Mouse (Mus musculus): ENCODE measurements at regions not wholly inside any gene's neighbourhood (a gene's known extent, or its start where the extent isn't known, plus 50 kb on each side); places are given as distances from the start of the nearest gene placed in this dataset.

DNA sequence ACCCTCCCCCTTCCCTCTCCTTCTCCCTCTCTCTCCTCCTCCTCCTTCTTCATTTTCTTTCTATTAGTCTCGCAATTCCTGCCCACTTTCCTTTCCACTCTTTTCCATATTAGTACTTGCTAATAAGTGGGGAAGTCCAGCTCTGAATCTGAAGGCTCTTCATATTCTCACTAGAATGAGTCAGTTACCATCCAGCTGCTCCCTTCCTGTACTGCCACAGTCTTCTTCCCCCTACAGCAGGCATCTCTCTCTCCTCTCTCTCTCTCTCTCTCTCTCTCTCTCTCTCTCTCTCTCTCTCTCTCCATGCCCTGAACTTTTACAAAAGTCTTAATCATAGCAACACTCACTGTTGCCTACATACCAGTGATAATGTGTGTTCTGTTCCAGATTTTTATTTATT is 226.6 kb upstream of the Pter start:
- H3K4me1 ChIP-seq (ENCODE audit: control insufficient read depth, insufficient read depth, low read length) = no peaks in the 10 kb centered on the region
- H3K9me3 ChIP-seq (ENCODE audit: control insufficient read depth, low read length) = no peaks in the 10 kb centered on the region
- no peak for ATAC-seq (ENCODE audit: low FRiP score)
- H3K36me3 ChIP-seq (ENCODE audit: control insufficient read depth, insufficient read depth, low read length) = no peaks in the 10 kb centered on the region
- no peak overlapping the region for H3K27ac ChIP-seq (ENCODE audit: low read depth, low read length)
- H3K9ac ChIP-seq (ENCODE audit: low read length) = no peak overlapping the region
- no peak overlapping the region for H3K4me3 ChIP-seq (ENCODE audit: low read depth, low read length)
- DNase-seq (ENCODE audit: low spot score, missing footprints) = peak; percentile 41
- no peaks in the 10 kb centered on the region for H3K27me3 ChIP-seq (ENCODE audit: control insufficient read depth, insufficient read depth, low read length)
- no peak overlapping the region for H3K4me2 ChIP-seq
- 90% methylated on average over 1 of the region's 1 CpGs for WGBS

DNA sequence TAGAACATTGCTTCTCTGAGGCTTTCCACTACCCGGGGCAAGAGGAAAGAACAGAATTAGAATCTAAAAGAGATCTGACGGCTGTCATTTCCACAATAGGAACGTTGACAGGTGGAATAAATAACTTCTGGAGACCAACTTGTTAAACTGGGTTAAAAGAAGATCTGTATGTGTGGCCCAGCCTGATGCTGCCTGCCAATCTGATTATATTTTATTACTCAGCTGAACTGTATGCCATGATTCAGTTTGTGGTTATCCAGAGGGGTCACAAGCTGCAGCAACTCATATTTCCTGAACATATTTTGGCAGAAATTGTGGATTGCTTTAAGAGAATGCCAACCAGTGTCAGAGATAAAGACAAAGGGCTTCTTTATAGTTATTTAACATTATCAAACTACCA is 224.5 kb upstream of the Pter start:
- 66% methylated on average over 3 of the region's 3 CpGs for WGBS
- no peak for DNase-seq (ENCODE audit: low spot score, missing footprints)
- H3K27ac ChIP-seq (ENCODE audit: low read depth, low read length) = no peak overlapping the region
- no peak overlapping the region for H3K4me3 ChIP-seq (ENCODE audit: low read depth, low read length)
- ATAC-seq (ENCODE audit: low FRiP score) = no peak
- no peaks in the 10 kb centered on the region for H3K36me3 ChIP-seq (ENCODE audit: control insufficient read depth, insufficient read depth, low read length)
- no peak overlapping the region for H3K9ac ChIP-seq (ENCODE audit: low read length)
- no peaks in the 10 kb centered on the region for H3K27me3 ChIP-seq (ENCODE audit: control insufficient read depth, insufficient read depth, low read length)
- H3K9me3 ChIP-seq (ENCODE audit: control insufficient read depth, low read length) = no peaks in the 10 kb centered on the region
- no peaks in the 10 kb centered on the region for H3K4me1 ChIP-seq (ENCODE audit: control insufficient read depth, insufficient read depth, low read length)
- H3K4me2 ChIP-seq = no peak overlapping the region

DNA sequence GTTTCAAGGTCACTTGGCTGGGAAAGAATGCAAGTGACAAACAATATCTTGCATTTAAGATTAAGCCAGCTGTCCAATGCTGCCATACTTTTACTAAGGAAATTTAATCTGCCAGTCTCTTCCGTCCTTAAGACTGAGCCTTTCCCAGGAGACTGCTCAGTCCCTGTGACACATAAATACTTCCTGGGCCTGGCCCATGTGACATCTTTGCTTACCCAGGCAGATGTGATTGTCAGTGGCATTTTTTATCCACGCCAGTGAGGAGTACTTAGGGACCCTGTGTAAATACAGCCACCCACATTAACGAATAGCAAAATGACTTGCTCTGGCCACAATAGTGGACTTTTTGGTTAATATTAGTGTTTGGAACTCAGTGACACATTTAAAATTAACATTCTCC is 216.3 kb upstream of the Pter start:
- DNase-seq (ENCODE audit: low spot score, missing footprints) = no peak
- WGBS = 57% methylated on average over 3 of the region's 3 CpGs
- ATAC-seq (ENCODE audit: low FRiP score) = peak; percentile 43; the same call in 1 of the 2 replicates
- Histone ChIP-seq H3K9me3 (ENCODE audit: control insufficient read depth, low read length) (no peaks in the 10 kb centered on the region), H3K27me3 (ENCODE audit: control insufficient read depth, insufficient read depth, low read length) (no peaks in the 10 kb centered on the region), H3K4me2 (no peak overlapping the region), H3K36me3 (ENCODE audit: control insufficient read depth, insufficient read depth, low read length) (no peaks in the 10 kb centered on the region), H3K27ac (ENCODE audit: low read depth, low read length) (no peak overlapping the region), H3K9ac (ENCODE audit: low read length) (no peak overlapping the region), H3K4me1 (ENCODE audit: control insufficient read depth, insufficient read depth, low read length) (no peaks in the 10 kb centered on the region), H3K4me3 (ENCODE audit: low read depth, low read length) (no peak overlapping the region)

- Histone ChIP-seq H3K4me3 (ENCODE audit: low read depth, low read length) (no peak overlapping the region), H3K27ac (ENCODE audit: low read depth, low read length) (no peak overlapping the region), H3K4me2 (no peak overlapping the region), H3K9ac (ENCODE audit: low read length) (no peak overlapping the region), H3K9me3 (ENCODE audit: control insufficient read depth, low read length) (no peaks in the 10 kb centered on the region), H3K27me3 (ENCODE audit: control insufficient read depth, insufficient read depth, low read length) (no peaks in the 10 kb centered on the region), H3K36me3 (ENCODE audit: control insufficient read depth, insufficient read depth, low read length) (no peaks in the 10 kb centered on the region), H3K4me1 (ENCODE audit: control insufficient read depth, insufficient read depth, low read length) (no peaks in the 10 kb centered on the region)
- ATAC-seq (ENCODE audit: low FRiP score) = peak; percentile 76
- 52% methylated on average over 16 of the region's 16 CpGs for WGBS
- peak; percentile 93 for DNase-seq (ENCODE audit: low spot score, missing footprints)
Observed at GRCm38 (mm10) chr2:12709156-12709923, 214.5 kb upstream of the Pter start.

DNA sequence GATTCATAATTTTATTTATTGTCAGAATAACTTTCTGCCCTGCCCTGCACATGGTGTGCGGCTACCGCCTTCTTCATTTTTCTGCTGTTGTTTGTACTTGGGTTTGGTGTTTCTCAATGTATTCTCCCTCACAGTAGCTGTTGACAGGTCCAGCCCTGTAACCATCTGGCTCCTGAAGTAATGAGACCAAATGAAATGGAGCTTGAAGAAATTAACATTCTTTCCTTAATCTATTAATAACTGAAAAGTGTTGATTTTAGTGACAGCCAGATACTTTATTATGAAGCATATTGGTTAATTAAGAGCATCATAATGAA is 214.0 kb upstream of the Pter start:
- H3K4me2 ChIP-seq = no peak overlapping the region
- H3K27ac ChIP-seq (ENCODE audit: low read depth, low read length) = no peak overlapping the region
- H3K36me3 ChIP-seq (ENCODE audit: control insufficient read depth, insufficient read depth, low read length) = no peaks in the 10 kb centered on the region
- no peak for ATAC-seq (ENCODE audit: low FRiP score)
- H3K9ac ChIP-seq (ENCODE audit: low read length) = no peak overlapping the region
- H3K4me1 ChIP-seq (ENCODE audit: control insufficient read depth, insufficient read depth, low read length) = no peaks in the 10 kb centered on the region
- H3K9me3 ChIP-seq (ENCODE audit: control insufficient read depth, low read length) = no peaks in the 10 kb centered on the region
- 94% methylated on average over 2 of the region's 2 CpGs for WGBS
- H3K4me3 ChIP-seq (ENCODE audit: low read depth, low read length) = no peak overlapping the region
- no peaks in the 10 kb centered on the region for H3K27me3 ChIP-seq (ENCODE audit: control insufficient read depth, insufficient read depth, low read length)
- DNase-seq (ENCODE audit: low spot score, missing footprints) = no peak

DNA sequence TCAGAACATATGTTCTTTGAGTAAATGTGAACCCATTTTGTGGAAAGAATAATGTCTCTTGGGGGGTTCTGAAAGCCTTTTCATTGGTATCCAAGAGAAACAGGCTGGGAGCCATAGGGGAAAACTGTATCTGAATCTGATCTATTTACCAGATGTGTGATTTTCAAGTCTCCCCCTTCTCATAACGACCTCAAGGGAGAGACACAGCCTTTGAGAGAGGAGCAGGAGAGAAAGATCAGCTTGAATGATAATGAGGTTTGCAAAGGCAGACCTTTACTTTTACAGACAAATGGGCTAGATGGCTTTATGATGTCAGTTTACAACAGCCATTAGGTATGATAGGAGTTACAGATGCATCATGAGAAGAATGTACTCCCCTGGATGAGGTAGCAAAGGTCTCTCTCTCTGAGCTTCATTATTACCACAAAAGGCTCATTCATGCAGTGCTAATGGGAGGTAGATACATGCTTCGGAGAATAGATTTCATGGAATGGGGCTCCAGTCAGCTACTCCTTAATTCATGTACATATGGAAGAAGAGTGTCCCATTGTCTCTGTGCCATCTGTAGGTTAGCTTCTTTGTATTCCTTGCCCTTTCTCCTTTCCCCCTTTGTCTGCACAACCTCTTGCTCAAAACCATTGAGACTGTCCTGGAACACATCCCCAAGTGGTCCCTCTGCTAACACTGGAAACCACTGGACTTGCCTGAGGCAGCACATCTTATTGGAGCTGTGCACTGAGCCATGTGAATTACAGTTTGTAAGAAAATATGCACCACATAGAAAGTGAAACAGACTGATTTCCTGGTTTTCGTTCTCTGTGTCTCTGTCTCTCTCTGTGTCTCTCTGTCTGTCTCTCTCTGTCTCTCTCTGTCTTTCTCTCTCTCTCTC is 207.5 kb upstream of the Pter start:
- H3K27ac ChIP-seq (ENCODE audit: low read depth, low read length) = no peak overlapping the region
- H3K9me3 ChIP-seq (ENCODE audit: control insufficient read depth, low read length) = no peaks in the 10 kb centered on the region
- H3K4me2 ChIP-seq = no peak overlapping the region
- H3K36me3 ChIP-seq (ENCODE audit: control insufficient read depth, insufficient read depth, low read length) = no peaks in the 10 kb centered on the region
- H3K9ac ChIP-seq (ENCODE audit: low read length) = no peak overlapping the region
- 54% methylated on average over 3 of the region's 3 CpGs for WGBS
- 0 out of 2 replicates have a peak, but pooled peaks have one; percentile 50 for ATAC-seq (ENCODE audit: low FRiP score)
- H3K4me3 ChIP-seq (ENCODE audit: low read depth, low read length) = no peak overlapping the region
- H3K27me3 ChIP-seq (ENCODE audit: control insufficient read depth, insufficient read depth, low read length) = no peaks in the 10 kb centered on the region
- no peaks in the 10 kb centered on the region for H3K4me1 ChIP-seq (ENCODE audit: control insufficient read depth, insufficient read depth, low read length)
- DNase-seq (ENCODE audit: low spot score, missing footprints) = no peak

DNA sequence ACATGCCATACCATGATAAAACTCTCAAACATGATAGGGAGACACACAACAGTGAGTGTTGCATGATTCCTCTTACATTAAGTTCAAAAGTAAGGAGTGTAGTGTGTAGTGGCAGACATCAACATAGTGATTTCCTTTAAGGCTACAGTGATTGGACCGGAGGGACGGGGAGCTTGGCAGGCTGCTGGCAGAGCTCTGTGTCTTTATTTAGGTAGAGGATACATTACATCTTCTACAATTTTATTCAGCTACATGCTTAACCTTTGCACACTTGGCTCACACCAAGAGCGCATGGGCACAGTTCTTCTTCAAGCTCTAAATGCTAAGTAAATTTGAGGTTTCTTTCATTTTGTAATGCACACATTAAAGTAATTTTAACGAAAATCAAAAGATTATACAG is 194.6 kb upstream of the Pter start:
- no peak overlapping the region for H3K4me3 ChIP-seq (ENCODE audit: low read depth, low read length)
- no peaks in the 10 kb centered on the region for H3K9me3 ChIP-seq (ENCODE audit: control insufficient read depth, low read length)
- no peaks in the 10 kb centered on the region for H3K4me1 ChIP-seq (ENCODE audit: control insufficient read depth, insufficient read depth, low read length)
- no peak for DNase-seq (ENCODE audit: low spot score, missing footprints)
- H3K36me3 ChIP-seq (ENCODE audit: control insufficient read depth, insufficient read depth, low read length) = no peaks in the 10 kb centered on the region
- no peak overlapping the region for H3K4me2 ChIP-seq
- no peak overlapping the region for H3K27ac ChIP-seq (ENCODE audit: low read depth, low read length)
- H3K27me3 ChIP-seq (ENCODE audit: control insufficient read depth, insufficient read depth, low read length) = no peaks in the 10 kb centered on the region
- no peak overlapping the region for H3K9ac ChIP-seq (ENCODE audit: low read length)
- ATAC-seq (ENCODE audit: low FRiP score) = no peak
- 82% methylated on average over 4 of the region's 4 CpGs for WGBS

DNA sequence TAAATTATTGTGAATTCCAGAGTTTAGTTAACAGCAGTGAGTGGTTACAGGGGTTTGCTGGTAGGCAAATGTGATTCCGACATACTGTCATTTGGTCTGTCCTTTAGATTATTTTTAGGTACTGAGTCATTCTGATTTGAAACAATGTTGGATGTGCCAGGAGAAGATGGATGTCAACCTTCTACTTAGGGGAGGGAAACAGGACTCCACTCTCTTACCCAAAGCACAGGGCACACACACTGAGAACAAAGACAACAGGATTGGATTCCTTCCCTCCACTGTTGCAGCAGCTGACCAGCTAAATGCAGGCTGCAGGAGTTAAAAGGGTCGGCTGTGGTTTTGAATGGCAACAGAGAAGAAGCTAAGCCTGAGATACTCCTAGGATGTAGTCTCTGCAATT is 186.7 kb upstream of the Pter start:
- ATAC-seq (ENCODE audit: low FRiP score) = no peak
- no peak for DNase-seq (ENCODE audit: low spot score, missing footprints)
- Histone ChIP-seq H3K9ac (ENCODE audit: low read length) (no peak overlapping the region), H3K27me3 (ENCODE audit: control insufficient read depth, insufficient read depth, low read length) (no peaks in the 10 kb centered on the region), H3K4me1 (ENCODE audit: control insufficient read depth, insufficient read depth, low read length) (no peaks in the 10 kb centered on the region), H3K4me2 (no peak overlapping the region), H3K9me3 (ENCODE audit: control insufficient read depth, low read length) (no peaks in the 10 kb centered on the region), H3K27ac (ENCODE audit: low read depth, low read length) (no peak overlapping the region), H3K4me3 (ENCODE audit: low read depth, low read length) (no peak overlapping the region), H3K36me3 (ENCODE audit: control insufficient read depth, insufficient read depth, low read length) (no peaks in the 10 kb centered on the region)
- 46% methylated on average over 2 of the region's 2 CpGs for WGBS

- ATAC-seq (ENCODE audit: low FRiP score) = no peak
- 81% methylated on average over 1 of the region's 1 CpGs for WGBS
- Histone ChIP-seq H3K9ac (ENCODE audit: low read length) (no peak overlapping the region), H3K4me1 (ENCODE audit: control insufficient read depth, insufficient read depth, low read length) (no peaks in the 10 kb centered on the region), H3K4me2 (no peak overlapping the region), H3K27me3 (ENCODE audit: control insufficient read depth, insufficient read depth, low read length) (no peaks in the 10 kb centered on the region), H3K9me3 (ENCODE audit: control insufficient read depth, low read length) (no peaks in the 10 kb centered on the region), H3K27ac (ENCODE audit: low read depth, low read length) (no peak overlapping the region), H3K36me3 (ENCODE audit: control insufficient read depth, insufficient read depth, low read length) (no peaks in the 10 kb centered on the region), H3K4me3 (ENCODE audit: low read depth, low read length) (no peak overlapping the region)
- DNase-seq (ENCODE audit: low spot score, missing footprints) = no peak
Observed at GRCm38 (mm10) chr2:12746856-12747255, 177.0 kb upstream of the Pter start.

All from midbrain, embryonic 11.5 days (tissue).